Mouse (Mus musculus) heart, adult 18-20 months (tissue): ENCODE results near the gene Abtb1. TPM values are rescaled to one million over a fixed set of nuclear protein-coding genes. Genes with fewer than 3 reads are reported as not detected.

Source experiments
- DNase-seq, 2 experiments: peaks; one replicate each; pipeline ENCODE4 v3.0.0; 2021 to 2022; ENCODE audit warnings: mixed read lengths in 1 of 2
- total RNA-seq, 2 experiments: library from RNA; stranded (reverse); gene quantifications; 2 replicates each; pipeline ENCODE4 v1.2.3; 2021

Abtb1 gene
- total RNA-seq, 2 experiments from 2014 or later, result 22.0 to 25.3 TPM

GRCm38 (mm10) chr6:88803957-88804695 lies 37.7 kb downstream of the Abtb1 start:
- peak; percentile 47 to 59 for DNase-seq

DNA sequence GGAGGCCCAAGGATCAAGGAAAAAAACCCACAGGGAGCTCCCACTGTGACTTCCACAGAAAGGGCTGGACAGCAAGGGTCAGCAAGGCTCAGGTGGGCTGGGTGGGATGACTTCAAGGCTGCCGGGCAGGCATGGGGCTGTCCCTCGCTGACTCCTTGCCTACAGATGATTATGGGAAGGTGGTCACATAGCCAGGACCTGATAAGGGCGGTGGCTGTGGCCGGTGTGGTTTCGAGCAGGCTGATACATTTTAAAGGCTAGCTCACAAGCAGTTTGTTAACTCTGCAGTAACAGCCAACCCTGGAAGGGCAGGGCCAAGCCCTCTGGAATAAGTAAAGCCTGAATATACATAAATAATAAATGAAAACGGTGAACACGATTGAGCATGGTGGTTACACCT lies 38.7 kb downstream of the Abtb1 start:
- DNase-seq, result no peak

- DNase-seq, result peak in 1 of 2 experiments; percentile 78
Observed at GRCm38 (mm10) chr6:88800735-88801134, 41.0 kb downstream of the Abtb1 start.

DNA sequence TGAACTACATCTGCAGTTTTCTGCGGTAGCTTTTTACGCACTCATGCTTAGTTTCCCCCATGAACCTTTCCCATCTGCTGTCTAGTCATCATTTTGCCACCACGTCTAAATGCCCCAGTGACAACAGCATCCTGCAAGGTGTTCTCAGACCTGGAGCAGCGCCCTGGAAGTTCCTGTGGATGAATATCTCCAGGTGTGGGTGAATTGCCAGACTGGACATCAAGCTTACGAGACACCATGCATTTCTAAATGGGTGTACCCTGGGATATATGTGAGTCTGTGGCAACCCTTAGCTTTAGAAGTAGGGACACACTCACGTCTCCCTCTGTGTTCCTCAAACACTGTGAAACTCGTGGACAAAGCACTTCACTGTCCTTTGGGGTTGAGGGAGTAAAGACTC lies 41.6 kb downstream of the Abtb1 start:
- DNase-seq, result no peak

DNA sequence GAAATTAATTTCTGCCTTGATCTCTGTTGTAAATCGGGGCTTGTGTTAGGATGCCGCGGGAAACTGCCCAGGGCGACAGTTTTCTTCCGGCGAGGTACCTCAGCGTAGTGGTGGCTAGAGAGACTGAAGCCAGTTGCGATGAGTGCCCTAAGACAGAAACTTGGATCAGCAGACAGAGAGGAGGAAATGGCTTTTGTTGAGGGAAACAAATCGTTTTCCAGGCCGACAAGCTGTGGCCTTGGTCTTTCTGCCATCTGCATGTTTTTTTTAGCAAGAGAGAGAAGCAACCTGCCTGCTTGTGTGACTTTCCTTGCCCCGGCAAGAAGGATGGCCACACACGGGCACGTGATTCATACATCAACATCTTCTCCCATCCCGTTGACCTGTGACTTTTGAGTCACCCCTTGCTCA lies 47.2 kb downstream of the Abtb1 start:
- DNase-seq, result no peak

- no peak for DNase-seq
Observed at GRCm38 (mm10) chr6:88793872-88794271, 47.9 kb downstream of the Abtb1 start.

DNA sequence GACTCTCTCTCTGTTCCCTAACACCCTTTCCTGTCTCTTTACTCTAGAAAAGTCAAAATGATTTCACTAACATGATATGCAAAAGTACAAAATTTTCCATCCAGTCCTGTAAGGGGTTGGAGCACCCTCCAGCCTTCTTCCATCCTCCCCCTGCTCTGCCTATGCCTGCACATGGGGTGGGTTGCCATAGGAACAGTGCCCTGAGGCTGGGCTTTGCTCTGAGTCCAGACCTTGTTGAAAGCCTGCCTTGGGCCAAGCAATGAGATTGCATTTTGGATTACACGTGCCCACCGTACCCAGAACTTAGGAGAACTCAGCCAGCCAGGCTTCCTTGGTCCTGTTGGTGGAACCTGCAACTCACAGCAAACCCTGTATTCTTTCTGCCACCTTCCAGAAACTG lies 48.5 kb downstream of the Abtb1 start:
- no peak for DNase-seq

- peak; percentile 60 to 74 for DNase-seq
Observed at GRCm38 (mm10) chr6:88792147-88792691, 49.6 kb downstream of the Abtb1 start.

- no peak for DNase-seq
Observed at GRCm38 (mm10) chr6:88791299-88791698, 50.5 kb downstream of the Abtb1 start.

DNA sequence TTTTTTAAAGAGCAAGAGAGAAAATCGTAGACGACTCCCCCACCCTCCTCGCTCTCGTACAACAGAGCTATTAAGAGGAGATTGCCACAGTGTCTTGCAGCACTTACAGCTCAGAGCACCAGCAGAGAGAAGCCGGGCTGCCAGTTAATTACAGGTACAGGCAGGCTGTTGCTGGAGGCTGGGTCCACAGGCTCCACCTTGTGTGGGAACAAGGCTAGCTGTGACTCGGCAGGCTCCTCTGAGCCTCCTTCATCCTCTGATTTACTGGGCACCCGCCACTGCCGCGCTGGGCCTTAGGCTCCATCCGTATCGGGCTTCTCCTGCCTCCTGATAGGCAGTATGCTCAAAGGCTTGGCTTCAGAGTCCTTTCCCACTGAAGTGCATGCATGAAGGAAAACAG lies 53.6 kb downstream of the Abtb1 start:
- DNase-seq, result no peak

- DNase-seq, result peak in 1 of 2 experiments; percentile 56
Observed at GRCm38 (mm10) chr6:88787496-88787895, 54.3 kb downstream of the Abtb1 start.

DNA sequence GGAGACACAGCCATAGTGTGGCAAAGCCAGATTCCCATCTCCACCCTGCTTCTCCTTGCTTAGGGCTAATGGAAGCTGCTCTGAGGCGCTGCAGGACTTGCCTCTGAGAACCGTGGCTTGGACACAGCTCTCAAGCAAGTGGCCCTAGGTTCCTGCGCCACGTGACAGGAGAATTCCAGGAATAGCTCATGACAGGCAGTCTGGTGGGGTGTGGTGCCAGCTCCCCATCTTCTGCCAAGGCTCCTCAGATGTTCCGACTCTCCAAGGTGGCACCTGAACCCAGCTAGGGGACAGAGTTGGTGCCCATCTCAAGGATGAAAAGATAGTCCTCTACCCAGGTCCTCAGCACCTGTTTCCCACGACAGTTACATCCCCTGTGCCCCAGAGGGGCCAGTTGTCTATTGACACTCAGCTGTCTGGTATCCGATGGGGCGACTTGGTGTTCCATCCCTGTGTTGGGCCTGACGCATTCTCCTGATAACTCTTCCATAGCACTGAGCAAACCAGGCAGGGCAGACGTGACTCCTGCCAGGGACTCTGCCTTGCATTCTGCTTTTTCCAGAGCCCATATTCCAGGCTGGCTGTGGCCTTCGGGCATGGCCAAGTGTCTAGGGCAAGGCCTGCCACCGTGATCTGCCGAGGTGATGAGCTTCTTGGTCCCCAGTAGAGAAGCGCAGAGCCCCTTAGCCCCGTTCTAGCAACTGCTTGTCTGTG lies 54.9 kb downstream of the Abtb1 start:
- DNase-seq, result peak; percentile 78 to 79

Other genes starting within 250 kb of the Abtb1 start
- 10 to 100 TPM; 42.6 to 44.1 TPM for gene Kbtbd12, start 204.0 kb downstream of the Abtb1 start, total RNA-seq
- 10 to 100 TPM; 92.7 to 96.6 TPM for gene Mgll, start 117.6 kb downstream of the Abtb1 start, total RNA-seq
- gene Podxl2, start 33.1 kb upstream of the Abtb1 start, total RNA-seq, result 10 to 100 TPM; 15.0 to 18.8 TPM
- gene Mcm2, start 56.8 kb upstream of the Abtb1 start, total RNA-seq, result 1 to 10 TPM; 4.7 to 5.6 TPM
- gene Tpra1, start 60.3 kb upstream of the Abtb1 start, total RNA-seq, result 10 to 100 TPM; 35.0 to 37.1 TPM